Mouse (Mus musculus) gastrocnemius, postnatal 10 days (tissue): ENCODE data around the gene Cyp4a10. TPM values are rescaled to one million over a fixed set of nuclear protein-coding genes. Genes with fewer than 3 reads are reported as not detected.

Experiments used
- total RNA-seq, 2 experiments: library from RNA; stranded (reverse); gene quantifications; 2 replicates each; pipeline ENCODE4 v1.2.3; 2021

Cyp4a10 gene
- total RNA-seq, 2 experiments from 2014 or later, result not detected

Other genes starting within 250 kb of the Cyp4a10 start
- not detected for gene Cyp4a12a, start 219.2 kb upstream of the Cyp4a10 start, total RNA-seq
- not detected for gene Cyp4a12b, start 106.6 kb upstream of the Cyp4a10 start, total RNA-seq
- not detected for gene Cyp4a30b, start 65.7 kb upstream of the Cyp4a10 start, total RNA-seq
- gene Cyp4a14, start 22.1 kb upstream of the Cyp4a10 start, total RNA-seq, result not detected
- not detected for gene Cyp4a31, start 45.4 kb downstream of the Cyp4a10 start, total RNA-seq
- gene Cyp4a32, start 82.7 kb downstream of the Cyp4a10 start, total RNA-seq, result not detected
- 1 to 10 TPM; 2.0 to 2.6 TPM for gene Cyp4b1, start 129.5 kb downstream of the Cyp4a10 start, total RNA-seq
- gene Efcab14, start 219.5 kb downstream of the Cyp4a10 start, total RNA-seq, result 10 to 100 TPM; 28.6 to 31.3 TPM